Mouse (Mus musculus) right cerebral cortex, postnatal 10 days (tissue): ENCODE measurements around the gene Knop1.

ENCODE experiments used
- DNase-seq, 2 experiments: peaks; one replicate each; pipeline ENCODE4 v3.0.0; 2021; ENCODE audit warnings: low spot score in 2 of 2

Knop1 gene

GRCm38 (mm10) chr7:118848796-118849195 is 7.3 kb downstream of the Knop1 start:
- no peak for DNase-seq

GRCm38 (mm10) chr7:118846329-118846728 is 9.7 kb downstream of the Knop1 start:
- DNase-seq, result no peak

DNA sequence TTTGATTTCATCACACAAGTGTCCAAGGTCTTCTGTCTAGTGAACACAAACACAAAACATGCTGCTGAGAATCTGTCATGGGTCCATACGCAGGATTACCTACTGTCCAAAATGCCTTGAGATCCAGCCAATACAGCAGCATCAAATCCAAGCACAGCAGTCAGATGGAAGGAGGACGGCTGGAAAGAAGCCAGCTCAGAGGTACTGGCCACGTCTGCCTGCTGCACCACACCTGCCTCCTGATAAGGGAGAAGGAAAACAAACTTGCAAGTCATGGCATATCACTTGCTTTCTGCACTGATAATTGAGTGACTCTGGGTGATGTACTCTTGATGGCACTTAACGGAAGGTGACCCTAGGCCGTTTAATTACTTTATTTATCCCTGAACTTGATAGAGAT is 10.9 kb downstream of the Knop1 start:
- no peak for DNase-seq

GRCm38 (mm10) chr7:118842938-118843337 is 13.1 kb downstream of the Knop1 start:
- no peak for DNase-seq

- no peak for DNase-seq
Measured at GRCm38 (mm10) chr7:118841796-118842195, 14.3 kb downstream of the Knop1 start.

DNA sequence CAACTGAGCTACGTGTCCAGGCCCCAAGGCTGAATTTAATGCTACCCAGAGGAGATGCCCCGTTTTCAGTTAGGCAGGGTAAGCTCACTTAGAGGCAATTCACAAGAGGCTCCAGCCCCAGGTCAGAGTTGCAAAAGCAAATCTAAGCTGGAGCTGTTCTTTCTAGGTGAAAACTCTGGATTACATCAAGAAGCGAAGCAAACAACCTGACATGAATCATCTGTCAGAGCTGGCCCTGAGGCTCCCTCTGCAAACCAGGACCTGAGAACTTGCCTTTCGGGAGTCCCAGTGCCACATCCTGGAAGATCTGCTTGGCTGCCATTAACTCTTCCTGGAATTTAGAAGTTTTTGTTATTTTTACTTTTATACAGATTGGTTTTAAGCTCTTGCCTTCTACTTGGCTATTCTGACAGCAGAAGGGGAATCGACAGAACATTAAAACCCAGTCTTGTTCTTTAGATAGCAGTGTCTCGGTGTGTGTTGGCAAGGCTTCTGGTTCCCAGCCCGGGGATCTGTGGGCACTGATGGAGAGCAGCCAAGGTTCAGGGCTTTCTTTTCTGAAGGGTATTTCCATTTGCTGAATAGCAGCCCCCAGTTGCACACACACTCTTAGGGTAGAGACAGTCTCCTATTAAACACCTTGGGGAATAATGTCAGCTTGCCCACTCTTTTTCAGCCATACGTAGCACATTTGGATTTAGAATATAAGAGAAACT is 14.9 kb downstream of the Knop1 start:
- DNase-seq, result peak; percentile 75 to 76

DNA sequence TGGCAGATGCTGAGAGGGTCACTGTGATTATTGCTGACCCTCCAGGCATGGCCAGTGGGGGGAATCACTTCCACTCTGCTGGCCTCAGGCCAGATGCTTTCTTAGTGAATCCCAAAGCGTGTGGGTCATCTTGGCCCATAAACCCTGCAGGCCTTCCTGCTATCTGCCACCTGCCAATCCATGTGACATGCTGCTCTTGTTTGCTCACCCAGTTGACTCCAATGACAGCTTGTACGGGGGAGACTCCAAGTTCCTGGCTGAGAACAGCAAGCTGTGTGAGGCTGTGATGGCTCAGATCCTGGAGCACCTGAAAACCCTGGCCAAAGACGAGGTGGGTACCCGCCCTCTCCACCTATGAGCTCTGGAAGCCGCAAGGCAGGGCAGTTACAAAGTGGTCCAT is 18.2 kb downstream of the Knop1 start:
- DNase-seq, result no peak

GRCm38 (mm10) chr7:118827975-118828416 is 28.1 kb downstream of the Knop1 start:
- DNase-seq, result no peak

DNA sequence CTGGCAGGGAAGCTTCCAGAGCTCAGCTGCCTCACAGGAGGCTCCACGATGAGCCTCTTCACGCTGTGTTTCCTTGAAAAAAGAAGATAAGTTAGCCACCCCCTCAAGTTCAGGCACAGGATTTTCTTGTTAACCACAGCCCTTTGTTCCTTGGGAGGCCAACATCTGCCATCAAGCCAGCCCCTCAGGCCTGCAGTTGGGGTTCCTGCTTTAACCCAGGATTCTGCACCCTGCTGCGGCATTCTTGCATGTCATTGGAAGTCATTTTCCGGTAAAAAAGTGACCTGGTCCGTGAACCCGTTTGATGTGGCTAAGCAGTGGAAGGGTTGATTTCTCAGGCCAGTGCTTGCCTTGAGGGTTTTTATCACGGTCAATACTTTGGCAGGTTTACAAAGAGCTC is 31.6 kb downstream of the Knop1 start:
- DNase-seq, result no peak

DNA sequence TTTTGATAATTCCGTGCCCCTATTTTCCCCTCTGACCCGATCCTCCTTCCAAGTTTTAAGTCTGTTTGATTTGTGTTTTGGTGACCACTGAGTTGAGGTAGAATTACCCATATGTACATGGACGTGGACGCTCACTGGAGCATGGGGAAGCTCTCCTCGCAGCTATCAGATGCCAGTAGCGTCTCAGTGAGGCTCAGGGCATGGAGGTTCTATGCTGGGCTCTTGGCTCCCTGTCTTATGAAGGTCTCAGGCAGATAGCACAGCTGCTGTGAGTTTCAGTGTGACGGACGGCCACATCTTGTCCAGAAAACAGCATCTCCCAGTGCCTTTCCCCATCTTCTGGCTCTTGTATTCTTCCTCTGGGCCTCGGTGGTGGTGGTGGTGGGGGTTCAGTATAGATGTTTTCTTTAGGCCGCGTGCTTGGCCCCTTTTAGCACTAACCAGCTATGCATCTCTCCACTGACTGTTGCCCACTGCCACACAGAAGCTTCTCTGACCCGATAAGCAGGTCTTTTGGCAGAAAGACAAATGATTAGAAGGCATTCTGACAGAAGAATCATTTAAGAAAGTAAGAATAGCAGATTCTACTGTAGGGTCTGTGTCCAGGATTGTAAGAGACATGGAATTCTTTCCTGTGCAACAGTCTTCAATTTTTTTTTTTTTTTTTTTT is 34.0 kb downstream of the Knop1 start:
- no peak for DNase-seq

- no peak for DNase-seq
Measured at GRCm38 (mm10) chr7:118821356-118821755, 34.7 kb downstream of the Knop1 start.

- DNase-seq, result no peak
Measured at GRCm38 (mm10) chr7:118819666-118820065, 36.4 kb downstream of the Knop1 start.

- DNase-seq, result no peak
Measured at GRCm38 (mm10) chr7:118817741-118818140, 38.3 kb downstream of the Knop1 start.

- DNase-seq, result no peak
Measured at GRCm38 (mm10) chr7:118816275-118816674, 39.8 kb downstream of the Knop1 start.

DNA sequence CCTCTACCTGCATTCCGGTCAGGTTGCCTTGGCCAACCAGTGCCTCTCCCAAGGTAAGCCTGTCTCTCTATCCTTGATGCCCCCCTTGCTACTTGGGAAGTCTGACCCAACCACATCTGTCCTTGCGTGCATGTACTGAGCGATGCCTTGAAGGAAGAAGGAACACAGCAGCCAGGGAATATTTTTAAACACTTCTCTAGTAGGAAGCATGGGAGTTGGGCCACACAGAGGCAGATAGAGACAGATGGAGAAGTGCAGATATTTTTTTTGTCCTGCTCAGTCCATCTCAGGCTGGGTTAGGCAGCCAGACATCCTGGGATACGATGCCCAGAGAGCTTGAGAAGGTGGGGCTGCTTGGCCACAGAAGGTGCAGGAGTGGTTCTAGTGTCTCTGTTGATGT is 42.5 kb downstream of the Knop1 start:
- DNase-seq, result no peak

DNA sequence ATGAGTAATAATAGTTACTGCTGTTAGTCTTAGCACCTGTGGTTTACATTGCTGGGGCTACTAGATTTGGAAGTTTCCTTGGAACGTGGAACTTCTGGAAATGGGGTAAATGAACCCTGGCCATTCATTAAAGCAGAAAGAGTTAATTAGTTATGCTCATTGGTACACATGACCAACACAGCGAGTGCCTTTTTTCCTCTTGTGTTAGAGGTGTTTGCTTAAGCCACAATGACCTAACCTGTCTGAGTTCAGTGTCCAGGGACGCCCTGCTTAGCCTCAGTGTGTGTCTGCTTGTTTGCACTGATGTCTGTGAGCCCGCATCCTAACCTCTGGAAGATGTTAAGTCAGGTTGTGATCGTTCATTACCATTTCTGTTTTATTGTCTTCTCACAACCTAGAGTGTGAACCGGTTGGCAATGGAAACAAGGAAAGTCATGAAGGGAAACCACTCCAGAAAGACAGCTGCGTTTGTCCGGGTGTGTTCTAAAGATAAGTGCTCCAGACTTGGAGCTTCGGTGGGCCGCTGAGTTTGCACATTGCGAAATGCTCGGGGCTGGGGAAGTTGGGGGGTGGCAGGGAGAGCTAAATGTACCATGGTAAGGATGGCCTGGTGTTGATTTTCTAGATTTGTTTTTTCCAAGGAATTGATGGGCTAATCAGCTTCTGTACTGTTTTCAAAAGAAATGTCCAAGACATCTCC is 44.5 kb downstream of the Knop1 start:
- DNase-seq, result no peak

DNA sequence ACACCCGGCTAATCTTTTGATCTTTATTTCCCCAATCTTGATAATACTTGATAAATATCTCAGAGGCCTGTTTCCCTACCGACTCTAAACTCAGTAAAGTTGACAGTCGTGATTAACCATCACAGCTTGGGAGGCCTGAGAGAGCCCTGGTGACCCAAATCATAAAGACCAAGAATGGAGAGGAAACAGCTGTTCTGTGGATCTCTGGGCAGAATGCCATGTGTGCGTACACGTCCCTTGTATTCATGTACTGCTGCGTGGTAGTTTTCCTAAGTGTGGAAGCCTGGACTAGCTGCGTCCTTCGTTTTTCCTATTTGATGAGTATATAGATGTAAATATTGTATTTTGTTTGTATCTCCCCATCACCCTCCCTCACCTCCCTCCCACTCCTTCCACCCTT is 48.2 kb downstream of the Knop1 start:
- peak; percentile 51 to 57 for DNase-seq

GRCm38 (mm10) chr7:118806631-118807411 is 49.2 kb downstream of the Knop1 start:
- DNase-seq, result no peak

DNA sequence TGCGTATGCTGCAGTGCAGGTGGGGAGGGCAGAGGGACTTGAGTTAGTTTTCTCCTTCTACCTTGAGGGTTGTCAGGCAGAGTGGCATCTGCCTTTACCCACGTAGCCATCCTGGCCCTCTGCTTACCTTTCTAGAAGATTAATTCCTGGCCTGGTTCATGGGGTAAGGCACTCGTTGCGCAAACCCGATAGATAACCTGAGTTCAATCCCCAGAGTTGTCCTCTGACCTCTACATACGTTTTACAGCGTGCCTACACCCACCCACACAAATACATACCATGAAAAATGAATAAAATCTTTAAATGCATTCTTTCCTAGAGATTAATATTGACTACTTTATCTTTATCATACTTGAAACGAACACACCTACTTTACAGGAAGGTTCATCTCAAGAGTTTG is 52.6 kb downstream of the Knop1 start:
- no peak for DNase-seq

- peak in 1 of 2 experiments; percentile 50 for DNase-seq
Measured at GRCm38 (mm10) chr7:118801791-118802190, 54.3 kb downstream of the Knop1 start.

DNA sequence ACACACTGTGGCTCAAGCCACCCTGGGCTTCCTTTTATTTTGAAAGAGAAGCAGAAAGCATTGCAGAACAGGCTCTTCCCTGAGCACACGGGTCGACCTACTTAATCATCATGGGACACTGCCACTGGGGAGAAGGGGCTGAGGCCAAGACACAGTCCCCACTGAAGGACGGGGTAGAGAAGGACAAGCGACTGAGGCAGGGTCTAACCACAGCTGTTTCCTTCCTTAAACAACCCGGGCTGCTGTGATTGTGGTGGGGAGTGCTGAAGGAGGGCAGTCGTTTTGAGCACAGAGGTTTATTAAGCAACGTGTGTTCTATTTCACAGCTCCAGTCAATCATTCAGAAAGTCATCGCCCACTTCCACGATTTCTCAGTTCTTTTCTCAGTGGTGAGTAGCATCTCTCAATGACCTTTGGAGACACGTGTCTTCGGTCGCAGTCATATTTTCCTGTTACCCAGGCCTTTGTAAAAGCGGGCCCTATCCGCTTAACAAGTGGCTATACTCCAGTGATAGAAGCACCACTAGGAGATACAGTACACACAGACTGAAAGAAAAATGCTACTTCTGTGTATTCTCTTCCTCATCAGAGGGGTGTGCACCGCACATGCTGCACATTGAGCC is 55.8 kb downstream of the Knop1 start:
- no peak for DNase-seq
